Mouse (Mus musculus) kidney, postnatal 4 days (tissue): Measurements from ENCODE around the gene Afdn.
"Not testable (repeated sequence)": the region's sequence is repeated elsewhere in the genome, so short reads cannot be mapped to it uniquely, and the experiment has no call there.

ENCODE experiments used
- DNase-seq, 2 experiments: peaks; one replicate each; pipeline ENCODE4 v3.0.0; 2021; ENCODE audit warnings: mixed read lengths in 2 of 2

The Afdn gene

DNA sequence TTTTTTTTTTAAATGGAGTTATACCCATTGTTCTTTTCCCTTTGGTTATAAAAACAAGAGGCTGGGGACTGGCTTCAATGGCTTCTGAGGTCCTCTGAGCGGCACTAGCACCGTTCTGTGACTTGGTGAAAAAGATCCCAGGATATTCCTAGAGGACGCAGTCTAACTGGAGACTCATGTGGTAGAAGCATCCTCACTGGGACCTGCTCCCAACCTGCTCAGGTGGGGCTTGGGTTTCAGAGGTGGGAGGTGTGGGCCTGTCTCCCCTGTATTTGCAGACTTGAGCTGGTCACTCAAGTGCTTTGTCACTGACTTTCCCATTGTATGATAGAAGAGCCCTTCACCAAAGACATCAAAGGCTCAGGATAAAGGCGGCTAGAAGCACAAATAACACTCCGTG is 20.4 kb upstream of the Afdn start:
- no peak for DNase-seq

DNA sequence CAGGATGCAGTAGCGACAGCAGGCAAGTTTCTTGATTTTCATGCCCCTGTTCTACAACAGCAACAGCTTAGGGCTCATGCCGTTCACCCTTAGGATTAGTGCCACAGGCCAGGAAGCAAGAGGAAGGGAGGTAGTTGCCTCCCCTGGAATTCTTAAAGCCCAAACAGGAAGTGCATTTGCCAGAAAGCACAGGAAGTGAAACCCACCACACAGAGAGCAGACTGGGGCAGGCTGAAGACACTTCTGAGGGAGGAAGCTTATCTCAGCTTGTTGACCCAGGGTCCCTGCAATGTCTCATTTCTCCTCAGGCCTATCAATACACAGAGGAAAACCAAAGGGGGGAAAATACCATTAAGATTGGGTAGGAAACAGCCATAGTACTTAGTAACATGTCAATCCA is 19.5 kb upstream of the Afdn start:
- no peak for DNase-seq

DNA sequence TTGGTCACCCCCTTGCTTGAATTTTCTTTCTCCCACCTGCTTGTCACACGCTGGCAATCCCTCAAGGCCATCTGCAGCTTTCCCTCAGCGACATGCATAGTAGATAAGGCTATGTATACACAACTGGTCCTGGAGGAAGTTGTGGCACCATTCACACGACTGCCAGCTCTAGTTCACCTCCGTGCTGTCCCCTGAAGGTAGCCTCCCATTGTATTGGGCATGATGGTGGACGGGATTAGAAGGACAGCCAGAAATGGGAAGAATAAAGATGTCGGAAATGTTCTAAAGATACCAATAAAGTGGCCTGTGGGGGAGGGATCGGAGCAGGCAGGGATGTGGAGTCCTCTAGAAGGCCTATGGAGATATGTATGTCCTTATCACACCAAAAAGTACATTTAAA is 18.7 kb upstream of the Afdn start:
- DNase-seq: no peak

DNA sequence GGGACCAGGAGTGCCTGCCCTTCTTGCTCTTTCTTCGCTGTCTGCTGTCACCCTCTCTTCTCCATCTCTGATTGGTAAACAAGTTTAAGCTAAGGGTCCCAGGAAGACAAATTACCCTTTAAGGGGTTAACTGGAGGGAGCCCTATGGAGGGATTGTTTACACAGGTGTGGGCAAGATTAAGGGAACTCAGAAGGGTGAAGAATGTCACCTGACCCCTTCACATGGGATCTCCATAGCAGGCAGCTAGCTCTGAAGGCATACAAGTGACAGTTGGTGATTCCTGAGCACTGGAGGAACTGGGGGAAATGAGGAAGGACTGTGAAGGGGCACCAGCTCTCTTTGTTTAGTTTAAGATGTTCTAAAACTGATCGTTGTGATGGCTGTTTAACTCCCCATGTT is 18.0 kb upstream of the Afdn start:
- no peak for DNase-seq

DNA sequence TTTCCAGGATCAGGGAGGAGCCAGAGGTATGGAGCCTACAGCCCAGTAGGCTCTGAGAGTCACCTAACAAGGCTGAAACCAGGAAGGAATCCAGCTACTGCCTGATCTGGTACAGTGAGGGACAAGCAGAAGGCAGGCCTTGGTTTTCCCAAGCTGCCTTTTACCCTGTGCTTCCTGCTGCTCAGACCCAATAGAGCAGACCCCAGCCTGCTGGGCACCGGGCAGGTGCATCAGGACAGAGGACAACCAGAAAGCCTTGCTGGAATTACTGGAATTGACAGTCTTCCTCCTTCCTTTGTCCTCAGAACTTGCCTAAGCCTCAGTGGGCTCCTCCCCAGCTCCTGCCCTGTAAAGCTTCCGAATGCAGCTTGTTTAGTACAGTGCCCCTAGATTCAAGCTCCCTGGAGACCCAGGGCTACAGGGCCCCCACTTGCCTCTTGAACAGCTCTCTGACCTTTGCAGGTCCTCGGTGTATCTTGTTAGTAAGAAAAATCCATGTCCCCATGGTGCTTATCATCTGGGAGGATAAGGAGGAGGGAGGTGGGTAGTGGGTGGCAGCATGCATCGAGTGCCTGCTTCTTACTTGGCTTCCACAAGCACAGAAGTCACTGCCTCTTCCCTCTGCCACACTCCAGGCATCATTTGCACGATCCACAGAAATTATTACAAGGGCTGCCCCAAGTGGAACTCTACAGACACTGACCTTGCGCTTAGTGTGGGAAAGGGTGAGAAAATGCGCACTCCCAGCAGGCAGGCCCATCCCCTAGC is 17.2 kb upstream of the Afdn start:
- no peak for DNase-seq

DNA sequence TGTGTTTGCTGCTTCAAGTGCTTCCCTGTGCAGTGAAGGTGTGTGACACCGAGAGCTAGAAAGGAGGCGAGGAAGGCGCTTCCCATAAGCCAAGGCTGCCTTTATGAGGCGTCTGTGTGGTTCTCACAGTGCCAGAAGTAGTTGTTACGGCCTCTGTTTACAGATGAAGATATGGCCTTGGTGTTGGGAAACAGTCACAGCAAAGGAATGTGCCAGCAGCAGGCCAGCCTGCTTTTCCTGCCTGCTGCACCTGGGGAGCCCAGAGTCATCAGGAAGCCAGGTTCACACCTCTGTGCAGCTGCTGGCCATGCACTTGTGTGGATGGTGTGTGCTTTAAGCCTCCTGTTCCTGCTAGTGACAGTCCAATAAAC is 16.6 kb upstream of the Afdn start:
- peak; percentile 36 to 64 for DNase-seq

DNA sequence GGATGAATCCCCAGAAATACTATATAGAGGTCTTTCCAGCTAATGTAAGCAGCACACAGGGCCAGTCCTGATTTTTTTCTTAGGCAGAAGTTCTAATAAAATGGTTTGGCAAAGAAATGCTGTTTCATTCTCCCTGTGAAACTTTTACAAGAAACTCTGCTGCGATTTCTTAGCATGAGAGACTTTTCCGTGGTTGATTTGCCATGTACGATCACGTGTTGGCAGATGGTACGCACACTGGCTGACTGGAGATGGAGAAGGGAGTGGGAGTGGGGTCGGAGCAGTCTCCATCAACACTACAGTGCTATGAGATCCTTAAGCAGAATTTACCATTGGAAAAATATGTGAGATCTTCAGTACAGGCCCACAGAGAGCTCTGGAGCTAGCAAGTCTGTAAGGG is 16.1 kb upstream of the Afdn start:
- DNase-seq: peak in 1 of 2 experiments; percentile 28

DNA sequence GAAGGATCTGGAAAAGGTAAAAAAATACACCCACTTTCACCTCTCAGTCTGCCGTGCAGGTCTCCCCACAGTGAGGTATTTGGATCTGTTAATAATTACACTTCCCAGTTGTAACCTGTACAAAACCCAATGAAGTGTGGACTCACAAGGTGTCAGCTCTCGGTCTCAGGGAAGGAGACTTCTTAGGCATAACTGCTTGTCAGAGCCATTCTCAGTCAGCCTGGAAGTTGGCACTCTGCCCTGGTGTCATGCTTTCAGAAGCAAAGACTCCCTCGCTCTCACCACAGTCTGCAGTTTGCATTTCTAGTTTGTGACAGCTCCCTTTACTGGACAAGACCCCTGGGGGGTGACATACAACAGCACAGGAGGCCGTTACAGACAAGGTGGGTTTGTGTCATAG is 15.5 kb upstream of the Afdn start:
- DNase-seq: peak; percentile 86 to 91

DNA sequence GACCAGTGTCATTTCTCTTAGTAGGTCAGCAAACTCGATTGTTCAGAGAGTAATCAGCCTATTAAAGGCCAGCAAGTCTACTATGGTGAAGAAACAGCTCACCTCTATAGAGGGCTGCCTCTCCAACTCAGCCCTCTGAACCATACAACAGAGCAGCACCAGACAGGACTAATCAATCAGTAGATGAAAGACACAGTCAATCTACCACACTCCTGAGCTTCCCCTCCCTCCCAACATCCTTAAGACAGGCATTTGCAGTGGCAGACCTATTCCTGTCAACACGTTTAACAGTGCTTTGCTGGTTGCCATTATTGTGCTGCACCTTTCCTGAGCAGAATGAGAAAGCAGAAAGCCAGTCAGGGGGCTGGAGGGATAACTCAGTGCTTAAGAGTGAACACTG is 15.0 kb upstream of the Afdn start:
- DNase-seq: peak in 1 of 2 experiments; percentile 30

DNA sequence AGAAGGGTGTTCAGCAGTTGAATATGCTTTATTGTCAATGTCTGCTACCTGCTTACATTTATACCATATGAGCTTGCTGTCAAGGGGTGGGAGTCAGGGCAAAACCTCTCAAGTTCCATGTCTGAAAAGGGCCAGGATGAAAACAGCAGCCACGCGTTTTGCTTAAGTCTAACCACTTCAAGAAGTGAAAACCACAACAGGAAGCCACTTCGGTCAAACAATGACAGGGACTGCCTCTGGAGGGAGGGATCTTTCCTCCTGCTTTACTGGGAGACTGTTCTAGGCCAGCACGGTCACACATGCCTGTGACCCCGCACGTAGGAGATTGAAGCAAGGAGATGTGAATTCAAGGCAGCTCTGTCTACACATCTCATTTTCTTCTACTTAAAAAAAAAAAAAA is 14.0 kb upstream of the Afdn start:
- DNase-seq: no peak

DNA sequence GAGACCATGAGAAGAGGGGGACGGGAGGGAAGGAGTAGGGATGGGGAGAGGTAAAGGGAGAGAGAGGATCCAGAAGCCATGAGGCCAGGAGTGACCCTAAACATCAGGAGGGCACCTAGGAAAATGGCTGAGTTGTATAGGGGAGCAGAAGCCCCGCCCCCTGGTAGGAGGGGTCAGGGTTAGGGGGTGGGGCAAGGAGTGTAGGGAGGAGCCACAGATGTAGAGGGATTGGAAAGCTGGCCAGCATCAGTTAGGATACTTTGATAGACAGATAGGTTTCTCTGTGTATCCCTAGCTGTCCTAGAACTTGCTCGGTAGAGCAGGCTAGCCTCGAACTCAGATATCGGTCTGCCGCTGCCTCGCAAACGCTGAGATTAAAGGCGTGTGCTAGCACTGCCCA is 12.7 kb upstream of the Afdn start:
- DNase-seq: no peak

DNA sequence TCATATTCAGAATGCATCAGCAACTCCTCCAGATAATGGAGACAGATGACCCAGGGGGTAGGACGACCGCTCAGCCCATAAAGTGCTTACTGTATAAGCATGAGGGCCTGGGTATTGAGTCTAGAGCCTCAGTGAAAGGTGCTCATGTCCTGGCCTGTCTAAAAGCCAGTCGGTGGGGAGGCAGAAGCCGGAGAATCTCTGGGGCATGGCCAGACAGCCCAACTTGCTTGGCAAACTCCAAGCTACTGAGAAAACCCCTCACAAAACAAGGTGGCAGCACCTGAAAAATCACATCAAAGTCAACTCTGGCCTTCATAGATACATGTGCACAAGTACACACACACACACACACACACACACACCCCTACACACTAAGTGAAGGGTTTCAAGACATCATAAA is 11.3 kb upstream of the Afdn start:
- no peak for DNase-seq

DNA sequence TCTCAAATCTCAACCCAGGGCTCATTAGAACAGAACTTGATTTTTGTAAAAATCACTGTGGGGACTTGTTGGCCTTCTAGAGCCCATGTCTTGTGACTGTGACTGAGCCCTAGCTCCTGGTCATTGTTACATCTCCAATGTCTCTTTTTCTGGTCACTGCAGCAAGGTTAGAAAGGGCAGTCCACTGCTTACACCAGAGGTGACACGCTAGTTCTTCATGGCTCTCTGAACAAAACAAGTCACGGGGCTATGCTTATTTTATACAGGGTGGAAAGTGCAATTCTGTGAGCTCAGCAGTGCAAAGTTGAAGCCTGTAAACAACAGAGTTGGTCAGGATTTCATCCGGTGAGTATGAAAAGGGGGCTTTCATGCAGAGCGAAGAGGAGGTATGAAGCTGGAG is 6.4 kb upstream of the Afdn start:
- no peak for DNase-seq

DNA sequence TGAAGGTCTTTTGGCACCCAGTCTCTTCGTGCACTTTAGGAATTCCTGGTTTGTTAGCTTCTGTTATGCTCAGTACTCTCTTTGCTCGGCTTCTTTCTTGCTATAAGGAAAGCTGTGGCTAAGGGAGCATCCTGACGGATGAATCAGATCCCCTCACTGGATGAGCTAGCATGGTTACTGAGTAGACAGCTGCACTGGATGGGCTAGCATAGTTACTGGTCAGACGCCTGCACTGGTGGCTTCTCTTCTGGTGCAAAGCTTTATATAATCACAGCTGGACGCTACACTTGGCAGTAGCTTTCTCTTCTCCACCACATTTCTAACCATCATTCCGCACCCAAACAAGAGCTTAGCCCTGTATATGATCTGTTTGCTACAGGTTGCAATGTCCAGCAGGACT is 5.4 kb upstream of the Afdn start:
- DNase-seq: no peak

DNA sequence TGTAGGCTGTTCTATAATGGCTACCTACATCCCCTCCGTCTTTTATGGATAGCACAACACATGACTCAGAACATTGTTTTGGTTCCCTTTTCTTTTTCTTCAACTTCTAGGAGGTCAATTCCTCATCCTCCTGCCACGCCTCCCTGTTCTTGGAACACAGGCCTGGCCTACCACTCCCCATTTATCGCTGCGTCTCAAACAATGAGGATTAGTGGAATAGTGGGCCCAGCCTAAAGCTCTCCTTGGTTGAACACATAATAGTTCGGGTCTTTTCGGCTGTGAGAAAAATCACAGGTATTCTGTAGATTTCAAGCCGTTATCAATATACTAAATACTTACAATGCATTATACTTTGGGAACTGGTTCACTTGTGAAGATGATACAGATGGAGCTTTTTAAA is 1.8 kb upstream of the Afdn start:
- DNase-seq: no peak

DNA sequence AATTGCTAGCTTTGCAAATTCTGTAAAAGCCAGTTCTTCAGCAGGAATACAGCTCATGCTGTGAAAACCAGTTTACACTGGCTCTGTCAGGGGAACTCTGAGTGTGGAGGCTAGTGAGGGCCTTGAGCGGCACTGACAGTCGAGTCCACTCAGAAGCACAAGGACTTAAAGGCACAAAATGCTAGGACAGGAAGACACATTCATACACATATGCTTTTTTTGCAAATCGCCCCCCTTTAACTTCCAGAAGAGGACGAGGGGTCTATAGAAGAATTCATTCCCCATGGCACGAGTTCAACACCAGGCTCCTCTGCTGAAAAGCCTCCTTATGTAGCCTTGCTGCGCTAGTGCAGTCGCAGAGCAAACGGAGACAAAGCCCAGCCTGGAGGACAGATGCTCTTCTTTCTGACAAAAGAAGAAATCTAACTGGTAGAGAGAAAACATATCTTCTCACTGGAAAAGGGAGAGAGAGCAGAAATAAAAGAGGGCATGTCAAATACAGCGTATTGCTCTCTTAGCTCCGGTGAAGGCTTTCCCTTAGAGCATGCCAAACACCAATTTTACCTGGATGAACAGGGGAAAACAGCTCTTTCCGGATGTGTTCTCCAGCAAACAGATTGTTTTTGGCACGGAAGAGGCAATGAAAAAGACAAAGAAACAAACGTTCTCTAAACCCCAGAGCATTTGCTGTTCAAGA is 1.0 kb upstream of the Afdn start:
- peak in 1 of 2 experiments; percentile 57 for DNase-seq

DNA sequence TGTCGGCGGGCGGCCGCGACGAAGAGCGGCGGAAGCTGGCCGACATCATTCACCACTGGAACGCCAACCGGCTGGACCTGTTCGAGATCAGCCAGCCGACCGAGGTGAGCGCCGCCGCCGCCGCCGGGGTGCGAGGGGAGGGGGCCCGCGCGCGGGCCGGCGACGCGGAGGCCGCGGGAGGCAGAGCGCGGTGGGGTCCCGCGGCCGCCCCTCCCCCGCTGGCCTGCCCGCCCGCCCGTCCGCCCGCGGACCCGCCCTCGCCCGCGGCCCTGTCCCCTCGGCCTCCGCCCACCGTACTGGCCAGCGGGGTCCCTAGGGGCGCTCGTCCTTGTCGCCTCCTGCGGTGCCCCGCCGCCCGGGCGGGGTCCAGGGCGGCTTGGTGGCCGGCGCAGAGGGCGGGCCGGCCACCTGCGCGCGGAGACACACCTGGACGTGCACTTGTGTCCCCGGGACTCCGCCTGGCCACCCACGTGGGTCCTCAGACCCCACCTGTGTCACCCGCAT is 388 bp downstream of the Afdn start:
- peak; percentile 48 to 70 for DNase-seq

DNA sequence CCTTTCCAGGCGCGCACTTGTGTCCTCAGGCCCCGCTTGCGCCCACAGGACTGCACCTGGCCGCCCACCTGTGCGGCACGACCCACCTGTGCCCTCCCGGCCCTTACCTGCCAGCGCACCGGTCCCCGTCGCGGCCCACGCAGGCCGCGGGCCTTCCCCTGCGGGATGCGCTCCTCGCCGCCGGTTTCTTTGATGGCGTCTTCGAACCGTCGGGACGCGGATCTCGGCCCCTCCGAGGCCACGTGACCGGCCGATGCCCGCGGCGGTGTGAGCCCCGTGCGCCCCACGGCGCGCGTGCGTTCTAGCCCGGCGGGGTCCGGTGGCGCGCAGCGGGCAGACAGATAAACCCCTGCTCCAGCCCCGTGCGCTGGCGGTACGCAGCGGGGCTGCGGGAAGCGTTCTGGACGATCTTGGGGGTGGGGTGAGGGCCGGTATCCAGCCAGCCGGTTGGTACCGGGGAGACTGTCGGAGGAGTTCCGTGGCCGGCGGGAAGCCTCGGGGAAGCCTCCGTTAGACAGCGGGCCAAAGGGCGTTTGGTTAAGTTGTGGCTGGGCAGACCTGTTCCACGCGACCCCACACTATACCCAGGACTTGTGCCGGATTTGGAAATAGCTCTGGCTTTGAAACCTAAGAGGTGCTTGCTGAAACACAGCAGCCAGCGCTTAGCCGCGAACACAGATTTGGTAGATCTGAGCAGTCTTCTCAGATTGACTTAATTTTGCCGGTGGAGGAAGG is 1.0 kb downstream of the Afdn start, which contains the start of gene Tcte2:
Tcte2 (minus strand) TSS at position 647 of the 735 bp plus-strand sequence.
- DNase-seq: peak; percentile 48 to 64

DNA sequence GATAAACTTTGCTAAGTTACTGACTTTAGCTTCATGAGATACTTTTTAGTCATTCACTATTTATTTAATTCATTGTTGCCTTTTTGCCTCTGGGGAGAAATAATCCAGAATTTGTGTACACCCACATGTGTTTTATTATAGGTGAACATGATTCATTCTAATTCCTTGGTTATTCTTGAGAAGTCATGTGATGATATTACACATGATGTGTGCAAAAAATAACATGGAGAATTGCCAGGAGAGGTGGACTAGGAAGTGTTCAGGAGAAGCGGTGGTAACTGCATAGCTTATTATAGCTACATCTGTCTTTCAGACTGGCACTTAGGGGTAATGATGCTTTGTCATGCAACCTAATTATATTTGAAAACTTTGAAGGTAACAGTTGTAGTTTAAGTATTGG is 3.5 kb downstream of the Afdn start:
- no peak for DNase-seq

DNA sequence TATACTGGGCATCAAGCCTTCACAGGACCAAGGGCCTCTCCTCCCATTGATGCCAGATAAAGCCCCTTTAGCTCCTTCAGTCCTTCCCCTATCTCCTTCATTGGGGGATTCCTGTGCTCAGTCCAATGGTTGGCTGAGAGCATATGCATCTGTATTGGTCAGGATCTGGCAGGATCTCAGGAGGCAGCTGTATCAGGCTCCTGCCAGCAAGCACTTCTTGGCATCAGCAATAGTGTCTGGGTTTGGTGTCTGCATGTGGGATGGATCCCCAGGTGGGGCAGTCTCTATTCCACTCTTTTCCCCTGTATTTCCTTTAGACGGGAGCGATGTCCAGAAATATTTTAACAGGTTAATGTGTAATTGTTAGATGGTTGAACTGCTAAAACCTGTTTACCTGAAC is 4.6 kb downstream of the Afdn start:
- not testable (repeated sequence) for DNase-seq

DNA sequence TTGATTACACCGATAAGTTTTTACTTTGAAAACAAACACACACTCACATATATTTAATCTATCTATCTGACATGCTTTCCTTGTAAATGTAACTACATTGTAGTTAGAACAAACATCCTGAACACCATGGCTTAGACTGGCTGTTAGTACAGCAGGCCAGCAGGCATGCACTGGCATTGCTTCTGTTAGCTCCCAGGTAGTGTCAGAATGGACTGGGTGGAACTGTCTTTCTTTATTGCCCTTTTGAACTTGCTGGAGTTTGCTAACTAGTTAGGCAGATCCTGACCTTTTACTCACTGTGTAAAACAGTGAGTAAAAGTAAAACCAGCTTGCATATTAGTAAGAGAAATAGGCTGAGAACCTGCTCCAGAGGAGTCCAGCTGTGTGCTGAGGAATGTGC is 8.2 kb downstream of the Afdn start:
- no peak for DNase-seq

DNA sequence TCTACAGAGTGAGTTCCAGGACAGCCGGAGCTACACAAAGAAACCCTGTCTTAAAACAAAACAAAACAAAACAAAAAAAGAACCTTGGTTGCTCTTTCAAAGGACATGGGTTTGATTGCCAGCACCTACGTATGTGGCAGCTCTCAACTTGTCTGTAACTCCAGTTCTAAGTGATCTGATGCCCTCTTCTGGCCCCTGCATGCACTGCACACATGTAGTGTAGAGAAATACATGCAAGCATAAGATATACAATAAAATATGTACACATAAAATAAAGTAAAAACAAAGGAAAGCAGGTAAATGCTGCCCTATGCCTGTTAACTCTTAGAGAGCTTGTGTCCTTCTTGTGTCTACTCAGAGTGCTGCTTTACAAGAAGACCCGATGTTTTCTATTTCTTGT is 8.9 kb downstream of the Afdn start:
- DNase-seq: peak; percentile 38 to 42

DNA sequence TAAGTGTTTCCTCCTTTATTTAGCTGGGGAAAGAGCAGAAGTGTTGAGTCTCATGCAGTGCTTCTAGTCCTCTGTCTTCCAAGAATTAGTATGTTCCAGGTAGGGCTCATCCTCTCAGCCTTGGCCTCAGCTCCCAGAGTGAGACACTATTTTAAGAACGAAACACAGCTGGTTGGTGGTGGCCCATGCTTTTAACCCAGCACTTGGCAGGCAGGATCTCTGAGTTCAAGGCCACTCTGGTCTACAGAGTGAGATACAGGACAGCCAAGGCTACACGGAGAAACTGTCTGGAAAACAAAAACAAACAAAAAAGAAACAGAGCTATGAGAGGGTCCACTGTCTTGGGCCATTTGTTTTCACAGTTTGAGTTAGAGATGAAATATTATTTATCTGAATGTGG is 17.3 kb downstream of the Afdn start:
- DNase-seq: no peak

DNA sequence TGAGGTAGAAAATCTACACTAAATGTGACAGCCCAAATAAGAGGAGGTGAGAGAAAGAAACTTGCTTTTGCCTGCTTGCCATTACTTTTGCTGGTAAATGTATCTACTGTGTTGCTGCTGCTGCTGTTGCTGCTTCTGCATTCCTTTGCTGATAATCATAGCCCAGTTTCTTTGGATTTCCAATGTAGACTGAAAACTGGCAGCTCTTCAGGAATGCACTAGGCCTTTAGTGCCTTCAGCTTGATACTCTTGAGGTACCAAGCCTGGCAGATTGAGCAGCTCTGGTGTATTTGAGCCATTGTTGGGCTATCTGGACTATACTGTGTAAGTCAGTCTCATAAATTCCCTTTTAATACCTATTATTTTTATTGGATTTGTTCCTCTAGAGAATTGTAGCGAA is 18.5 kb downstream of the Afdn start:
- no peak for DNase-seq
